Mouse (Mus musculus): ENCODE measurements around the gene Tbccd1. TPM values are rescaled to one million over a fixed set of nuclear protein-coding genes. Genes with fewer than 3 reads are reported as not detected.
"Not testable (repeated sequence)": the region's sequence is repeated elsewhere in the genome, so short reads cannot be mapped to it uniquely, and the experiment has no call there.

Gene Tbccd1
- total and polyA plus RNA-seq, 2 experiments from 2014 or later = 16.9 to 17.5 TPM

GRCm38 (mm10) chr16:22797521-22797920 lies 59.9 kb downstream of the Tbccd1 start:
- no peak for TF ChIP-seq CTCF (IDR thresholded peaks at IDR 0.05; ENCODE audit: low read depth)
- H3K27ac ChIP-seq = no peak overlapping the region
- WGBS = 70% methylated on average over 5 of the region's 5 CpGs
- ATAC-seq (no peak), DNase-seq (ENCODE audit: low spot score) (no peak)
- H3K4me2 ChIP-seq (ENCODE audit: low read depth, low read length) = no peak overlapping the region
- no peaks in the 10 kb centered on the region; the same call in 1 of the 2 replicates for H3K9me3 ChIP-seq (ENCODE audit: low read length)
- H3K4me3 ChIP-seq (ENCODE audit: low read length) = no peak overlapping the region
- H3K9ac ChIP-seq (replicated peaks; ENCODE audit: low read length) = no peak overlapping the region
- H3K4me1 ChIP-seq (ENCODE audit: insufficient read depth, low read length) = peaks cover 12% of the 10 kb centered on the region; the same call in 1 of the 2 replicates
- 0 out of 2 replicates have a peak, but pooled peaks cover 4% of the 10 kb centered on the region for H3K27me3 ChIP-seq (ENCODE audit: insufficient read depth, low read length)
- no peaks in the 10 kb centered on the region for H3K36me3 ChIP-seq (ENCODE audit: insufficient read depth, low read length)

- Histone ChIP-seq H3K4me1 (ENCODE audit: insufficient read depth, low read length) (peaks cover 11% of the 10 kb centered on the region; the same call in 1 of the 2 replicates), H3K9ac (replicated peaks; ENCODE audit: low read length) (no peak overlapping the region), H3K27ac (no peak overlapping the region), H3K4me2 (ENCODE audit: low read depth, low read length) (no peak overlapping the region), H3K9me3 (ENCODE audit: low read length) (no peaks in the 10 kb centered on the region), H3K36me3 (ENCODE audit: insufficient read depth, low read length) (no peaks in the 10 kb centered on the region), H3K27me3 (ENCODE audit: insufficient read depth, low read length) (0 out of 2 replicates have a peak, but pooled peaks cover 4% of the 10 kb centered on the region), H3K4me3 (ENCODE audit: low read length) (no peak overlapping the region)
- 58% methylated on average over 3 of the region's 3 CpGs for WGBS
- ATAC-seq = no peak
- DNase-seq (ENCODE audit: low spot score) = no peak
- TF ChIP-seq CTCF (IDR thresholded peaks at IDR 0.05; ENCODE audit: low read depth) = peak; percentile 56
Measured at GRCm38 (mm10) chr16:22795497-22795896, 62.0 kb downstream of the Tbccd1 start.

GRCm38 (mm10) chr16:22791235-22791634 lies 66.2 kb downstream of the Tbccd1 start:
- WGBS = 8% methylated on average over 2 of the region's 2 CpGs
- H3K27ac ChIP-seq = no peak overlapping the region
- H3K9ac ChIP-seq (replicated peaks; ENCODE audit: low read length) = no peak overlapping the region
- no peak overlapping the region for H3K4me2 ChIP-seq (ENCODE audit: low read depth, low read length)
- DNase-seq (ENCODE audit: low spot score) (no peak), ATAC-seq (no peak)
- H3K4me1 ChIP-seq (ENCODE audit: insufficient read depth, low read length) = no peaks in the 10 kb centered on the region
- no peaks in the 10 kb centered on the region for H3K36me3 ChIP-seq (ENCODE audit: insufficient read depth, low read length)
- H3K4me3 ChIP-seq (ENCODE audit: low read length) = no peak overlapping the region
- H3K9me3 ChIP-seq (ENCODE audit: low read length) = no peaks in the 10 kb centered on the region
- no peaks in the 10 kb centered on the region for H3K27me3 ChIP-seq (ENCODE audit: insufficient read depth, low read length)
- TF ChIP-seq CTCF (IDR thresholded peaks at IDR 0.05; ENCODE audit: low read depth) = no peak

GRCm38 (mm10) chr16:22789908-22790367 lies 67.5 kb downstream of the Tbccd1 start:
- DNase-seq (ENCODE audit: low spot score) = peak; percentile 59
- no peaks in the 10 kb centered on the region for H3K27me3 ChIP-seq (ENCODE audit: insufficient read depth, low read length)
- TF ChIP-seq CTCF (IDR thresholded peaks at IDR 0.05; ENCODE audit: low read depth) = no peak
- H3K4me3 ChIP-seq (ENCODE audit: low read length) = no peak overlapping the region
- no peaks in the 10 kb centered on the region for H3K4me1 ChIP-seq (ENCODE audit: insufficient read depth, low read length)
- H3K9me3 ChIP-seq (ENCODE audit: low read length) = no peaks in the 10 kb centered on the region
- H3K36me3 ChIP-seq (ENCODE audit: insufficient read depth, low read length) = no peaks in the 10 kb centered on the region
- H3K4me2 ChIP-seq (ENCODE audit: low read depth, low read length) = 0 out of 2 replicates have a peak overlapping the region, but pooled peaks have one; percentile 11
- no peak overlapping the region for H3K27ac ChIP-seq
- WGBS = 44% methylated on average over 10 of the region's 10 CpGs
- ATAC-seq = peak; percentile 85
- no peak overlapping the region for H3K9ac ChIP-seq (replicated peaks; ENCODE audit: low read length)

GRCm38 (mm10) chr16:22782686-22783085 lies 74.8 kb downstream of the Tbccd1 start:
- no peak overlapping the region for H3K4me2 ChIP-seq (ENCODE audit: low read depth, low read length)
- no peaks in the 10 kb centered on the region for H3K36me3 ChIP-seq (ENCODE audit: insufficient read depth, low read length)
- H3K4me3 ChIP-seq (ENCODE audit: low read length) = no peak overlapping the region
- no peaks in the 10 kb centered on the region for H3K27me3 ChIP-seq (ENCODE audit: insufficient read depth, low read length)
- no peak for TF ChIP-seq CTCF (IDR thresholded peaks at IDR 0.05; ENCODE audit: low read depth)
- 88% methylated on average over 5 of the region's 5 CpGs for WGBS
- DNase-seq (ENCODE audit: low spot score) = no peak
- no peak overlapping the region for H3K27ac ChIP-seq
- H3K4me1 ChIP-seq (ENCODE audit: insufficient read depth, low read length) = no peaks in the 10 kb centered on the region
- no peak for ATAC-seq
- H3K9ac ChIP-seq (replicated peaks; ENCODE audit: low read length) = no peak overlapping the region
- no peaks in the 10 kb centered on the region for H3K9me3 ChIP-seq (ENCODE audit: low read length)

- Histone ChIP-seq H3K9me3 (ENCODE audit: low read length) (no peaks in the 10 kb centered on the region), H3K4me2 (ENCODE audit: low read depth, low read length) (no peak overlapping the region), H3K27ac (no peak overlapping the region), H3K4me3 (ENCODE audit: low read length) (no peak overlapping the region), H3K36me3 (ENCODE audit: insufficient read depth, low read length) (no peaks in the 10 kb centered on the region), H3K9ac (replicated peaks; ENCODE audit: low read length) (no peak overlapping the region), H3K4me1 (ENCODE audit: insufficient read depth, low read length) (no peaks in the 10 kb centered on the region), H3K27me3 (ENCODE audit: insufficient read depth, low read length) (no peaks in the 10 kb centered on the region)
- no peak for DNase-seq (ENCODE audit: low spot score)
- no peak for ATAC-seq
- WGBS = 70% methylated on average over 3 of the region's 3 CpGs
- TF ChIP-seq CTCF (IDR thresholded peaks at IDR 0.05; ENCODE audit: low read depth) = no peak
Measured at GRCm38 (mm10) chr16:22779228-22779835, 78.1 kb downstream of the Tbccd1 start.

GRCm38 (mm10) chr16:22778296-22778695 lies 79.2 kb downstream of the Tbccd1 start:
- H3K4me3 ChIP-seq (ENCODE audit: low read length); DNase-seq (ENCODE audit: low spot score); H3K36me3 ChIP-seq (ENCODE audit: insufficient read depth, low read length); H3K4me1 ChIP-seq (ENCODE audit: insufficient read depth, low read length); ATAC-seq; H3K4me2 ChIP-seq (ENCODE audit: low read depth, low read length); H3K9me3 ChIP-seq (ENCODE audit: low read length); H3K27me3 ChIP-seq (ENCODE audit: insufficient read depth, low read length); H3K27ac ChIP-seq; H3K9ac ChIP-seq (replicated peaks; ENCODE audit: low read length): not testable (repeated sequence)
- 94% methylated on average over 12 of the region's 12 CpGs for WGBS
